Mouse (Mus musculus) olfactory bulb, adult 2 months (tissue): ENCODE results near the gene Anxa4.

ENCODE experiments used
- CTCF ChIP-seq: fragments of 200-500 bp; IDR thresholded peaks from 2 replicates; pipeline ENCODE4 v1.5.1; 2012; ENCODE audit warnings: low read depth, mild to moderate bottlenecking, low read length, moderate library complexity; ENCODE audit not compliant: insufficient read depth
- POLR2A ChIP-seq: fragments of 200-500 bp; IDR thresholded peaks from 2 replicates; pipeline ENCODE4 v1.6.1; 2012; ENCODE audit warnings: mild to moderate bottlenecking, low read depth, low read length, moderate library complexity; ENCODE audit not compliant: insufficient read depth

DNA sequence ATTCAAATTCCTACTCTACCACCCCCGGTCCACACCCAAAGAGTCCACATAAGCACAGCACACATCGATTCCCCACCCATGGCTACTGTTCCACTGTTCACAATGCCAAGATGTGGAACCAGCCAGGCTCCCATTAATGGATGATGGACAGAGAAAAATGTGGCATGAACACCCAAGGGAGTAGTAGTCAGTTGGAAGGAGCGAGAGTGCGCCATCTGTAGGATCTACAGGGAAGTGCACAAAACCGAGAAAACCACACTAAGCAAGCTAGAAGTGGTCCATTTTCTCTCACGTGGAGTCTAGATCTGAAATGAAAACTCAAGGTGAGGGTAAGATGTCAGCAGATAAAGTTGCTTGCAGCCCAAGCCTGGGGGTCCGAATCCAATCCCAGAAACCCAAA, 27.3 kb upstream of the Anxa4 start:
- TF ChIP-seq CTCF (no peak), POLR2A (no peak)
